Mouse (Mus musculus): ENCODE results near the gene Ubc.

- TF ChIP-seq GATA1 (IDR thresholded peaks at IDR 0.05; ENCODE audit: borderline replicate concordance, low read length) (no peak), FLI1 (IDR thresholded peaks at IDR 0.05; ENCODE audit: low read length) (no peak)
Observed at GRCm38 (mm10) chr5:125411972-125412530, 22.0 kb upstream of the Ubc start.

All from megakaryocyte, embryonic 14.5 days (primary cell).